Mouse (Mus musculus): ENCODE measurements around the gene 2900011O08Rik.

- TF ChIP-seq GATA1 (IDR thresholded peaks at IDR 0.05; ENCODE audit: low read length): no peak
- no peak for TF ChIP-seq TAL1 (IDR thresholded peaks at IDR 0.05; ENCODE audit: low read length)
Measured at GRCm38 (mm10) chr16:14030650-14031049, 44.2 kb downstream of the 2900011O08Rik start.

Data from erythroblast, embryonic 14.5 days (primary cell).